Mouse (Mus musculus): ENCODE measurements around the gene Cyp2d22. TPM values are rescaled to one million over a fixed set of nuclear protein-coding genes. Genes with fewer than 3 reads are reported as not detected.

The Cyp2d22 gene
- total and polyA plus RNA-seq, 3 experiments, result 0.11 TPM; not detected in 2

DNA sequence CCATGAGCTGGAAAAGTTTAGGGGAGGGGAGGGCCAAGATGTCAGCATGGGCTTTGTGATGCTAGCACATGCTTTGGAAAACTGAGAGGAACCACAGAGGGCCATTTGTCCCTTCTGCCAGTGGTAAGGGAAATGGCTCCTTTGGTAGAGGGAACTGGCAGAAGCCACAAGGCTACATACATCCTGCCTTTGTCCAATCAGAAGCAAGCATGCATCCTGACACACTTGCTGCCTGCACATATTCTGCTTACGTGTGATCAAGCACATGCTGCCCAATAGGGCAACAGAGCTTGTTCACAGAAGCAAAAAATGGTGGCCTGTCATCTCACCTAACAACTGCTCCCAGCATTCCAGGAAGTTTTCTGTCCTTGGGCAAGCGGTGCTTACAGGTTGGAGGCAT lies 54.7 kb downstream of the Cyp2d22 start:
- ATAC-seq (ENCODE audit: extremely low read depth, insufficient number of reproducible peaks, low FRiP score, poor library complexity, severe bottlenecking) (no peak), DNase-seq (ENCODE audit: low spot score) (no peak)
- H3K4me1 ChIP-seq (ENCODE audit: insufficient read depth, low read depth, low read length), result peaks cover 16% of the 10 kb centered on the region; the same call in 1 of the 2 replicates
- peaks cover 3% of the 10 kb centered on the region; the same call in 1 of the 2 replicates for H3K9me3 ChIP-seq (replicated peaks)
- TF ChIP-seq POLR2AphosphoS5 (IDR thresholded peaks at IDR 0.05; ENCODE audit: insufficient replicate concordance, low read depth, low read length), result no peak
- TF ChIP-seq CTCF (IDR thresholded peaks at IDR 0.05; ENCODE audit: low read depth, low read length), result no peak
- TF ChIP-seq GATA2 (IDR thresholded peaks at IDR 0.05; ENCODE audit: borderline replicate concordance, low read depth, low read length), result no peak
- TF ChIP-seq GATA1 (IDR thresholded peaks at IDR 0.05; ENCODE audit: borderline replicate concordance, low read length), result no peak
- H3K27me3 ChIP-seq (ENCODE audit: insufficient read depth, low read length), result peaks cover 16% of the 10 kb centered on the region
- peaks cover 21% of the 10 kb centered on the region for H3K36me3 ChIP-seq (replicated peaks)
- H3K4me3 ChIP-seq (ENCODE audit: low read depth, low read length), result no peak overlapping the region

GRCm38 (mm10) chr15:82322195-82322594 lies 57.9 kb downstream of the Cyp2d22 start:
- H3K36me3 ChIP-seq (replicated peaks), result no peaks in the 10 kb centered on the region
- no peak for TF ChIP-seq TAL1 (conservative IDR thresholded peaks at IDR 0.05; ENCODE audit: low read depth, low read length)
- no peak for TF ChIP-seq CTCF (IDR thresholded peaks at IDR 0.05; ENCODE audit: low read depth, low read length)
- TF ChIP-seq GATA2 (IDR thresholded peaks at IDR 0.05; ENCODE audit: borderline replicate concordance, low read depth, low read length), result no peak
- TF ChIP-seq GATA1 (IDR thresholded peaks at IDR 0.05; ENCODE audit: borderline replicate concordance, low read length), result no peak
- TF ChIP-seq POLR2AphosphoS5 (IDR thresholded peaks at IDR 0.05; ENCODE audit: insufficient replicate concordance, low read depth, low read length), result no peak
- H3K27me3 ChIP-seq (ENCODE audit: insufficient read depth, low read length), result peaks cover 16% of the 10 kb centered on the region
- H3K4me1 ChIP-seq (ENCODE audit: insufficient read depth, low read depth, low read length), result peaks cover 15% of the 10 kb centered on the region
- no peak for DNase-seq (ENCODE audit: low spot score)
- H3K4me3 ChIP-seq (ENCODE audit: low read depth, low read length), result no peak overlapping the region
- H3K9me3 ChIP-seq (replicated peaks), result peaks cover 3% of the 10 kb centered on the region; the same call in 1 of the 2 replicates
- no peak for ATAC-seq (ENCODE audit: extremely low read depth, insufficient number of reproducible peaks, low FRiP score, poor library complexity, severe bottlenecking)

Other genes with a start within 250 kb of the Cyp2d22 start
- gene Srebf2, start 233.1 kb downstream of the Cyp2d22 start, total RNA-seq (2014; fragmentation: Nextera tagmentation), result 97.6 and 164 TPM in 2 replicates
- 42.5 and 48.5 TPM in 2 replicates for gene Srebf2, start 233.1 kb downstream of the Cyp2d22 start, total RNA-seq (2017)
- gene Srebf2, start 233.1 kb downstream of the Cyp2d22 start, polyA plus RNA-seq (2012), result 440 and 648 TPM in 2 replicates
- gene Shisa8, start 167.4 kb downstream of the Cyp2d22 start, total RNA-seq (2014; fragmentation: Nextera tagmentation), result not detected in 2 replicates
- 0.05 TPM in 1 of 2 replicates, not detected in the other for gene Shisa8, start 167.4 kb downstream of the Cyp2d22 start, total RNA-seq (2017)
- gene Shisa8, start 167.4 kb downstream of the Cyp2d22 start, polyA plus RNA-seq (2012), result not detected in 2 replicates
- 1.6 and 2.4 TPM in 2 replicates for gene Tnfrsf13c, start 155.9 kb downstream of the Cyp2d22 start, total RNA-seq (2014; fragmentation: Nextera tagmentation)
- 0.71 and 1.2 TPM in 2 replicates for gene Tnfrsf13c, start 155.9 kb downstream of the Cyp2d22 start, total RNA-seq (2017)
- gene Tnfrsf13c, start 155.9 kb downstream of the Cyp2d22 start, polyA plus RNA-seq (2012), result 0.18 and 0.65 TPM in 2 replicates
- gene Cenpm, start 135.5 kb downstream of the Cyp2d22 start, total RNA-seq (2014; fragmentation: Nextera tagmentation), result 70.7 and 84.1 TPM in 2 replicates
- 13.7 and 15.7 TPM in 2 replicates for gene Cenpm, start 135.5 kb downstream of the Cyp2d22 start, total RNA-seq (2017)
- 103 and 105 TPM in 2 replicates for gene Cenpm, start 135.5 kb downstream of the Cyp2d22 start, polyA plus RNA-seq (2012)
- not detected in 2 replicates for gene 1500009C09Rik, start 127.9 kb downstream of the Cyp2d22 start, total RNA-seq (2014; fragmentation: Nextera tagmentation)
- not detected in 2 replicates for gene 1500009C09Rik, start 127.9 kb downstream of the Cyp2d22 start, total RNA-seq (2017)
- not detected in 2 replicates for gene 1500009C09Rik, start 127.9 kb downstream of the Cyp2d22 start, polyA plus RNA-seq (2012)
- not detected in 2 replicates for gene Sept3, start 105.4 kb downstream of the Cyp2d22 start, total RNA-seq (2014; fragmentation: Nextera tagmentation)
- 0.05 and 0.12 TPM in 2 replicates for gene Sept3, start 105.4 kb downstream of the Cyp2d22 start, total RNA-seq (2017)
- not detected in 2 replicates for gene Sept3, start 105.4 kb downstream of the Cyp2d22 start, polyA plus RNA-seq (2012)
- not detected in 2 replicates for gene Wbp2nl, start 81.3 kb downstream of the Cyp2d22 start, total RNA-seq (2014; fragmentation: Nextera tagmentation)
- 0.11 TPM in 1 of 2 replicates, not detected in the other for gene Wbp2nl, start 81.3 kb downstream of the Cyp2d22 start, total RNA-seq (2017)
- gene Wbp2nl, start 81.3 kb downstream of the Cyp2d22 start, polyA plus RNA-seq (2012), result not detected in 2 replicates
- gene Naga, start 41.3 kb downstream of the Cyp2d22 start, total RNA-seq (2014; fragmentation: Nextera tagmentation), result 190 and 198 TPM in 2 replicates
- 200 and 229 TPM in 2 replicates for gene Naga, start 41.3 kb downstream of the Cyp2d22 start, total RNA-seq (2017)
- 274 and 333 TPM in 2 replicates for gene Naga, start 41.3 kb downstream of the Cyp2d22 start, polyA plus RNA-seq (2012)
- gene Pheta2, start 41.3 kb downstream of the Cyp2d22 start, total RNA-seq (2014; fragmentation: Nextera tagmentation), result 50.8 and 67.8 TPM in 2 replicates
- 37.9 and 42.2 TPM in 2 replicates for gene Pheta2, start 41.3 kb downstream of the Cyp2d22 start, total RNA-seq (2017)
- 12.5 and 18.8 TPM in 2 replicates for gene Pheta2, start 41.3 kb downstream of the Cyp2d22 start, polyA plus RNA-seq (2012)
- gene Smdt1, start 41.3 kb downstream of the Cyp2d22 start, total RNA-seq (2014; fragmentation: Nextera tagmentation), result 68.2 and 118 TPM in 2 replicates
- gene Smdt1, start 41.3 kb downstream of the Cyp2d22 start, total RNA-seq (2017), result 115 and 129 TPM in 2 replicates
- 116 and 137 TPM in 2 replicates for gene Smdt1, start 41.3 kb downstream of the Cyp2d22 start, polyA plus RNA-seq (2012)
- gene Ndufa6, start 25.9 kb downstream of the Cyp2d22 start, total RNA-seq (2014; fragmentation: Nextera tagmentation), result 117 and 124 TPM in 2 replicates
- 344 and 364 TPM in 2 replicates for gene Ndufa6, start 25.9 kb downstream of the Cyp2d22 start, total RNA-seq (2017)
- 215 and 331 TPM in 2 replicates for gene Ndufa6, start 25.9 kb downstream of the Cyp2d22 start, polyA plus RNA-seq (2012)
- not detected in 2 replicates for gene Cyp2d11, start 13.8 kb upstream of the Cyp2d22 start, total RNA-seq (2014; fragmentation: Nextera tagmentation)
- not detected in 2 replicates for gene Cyp2d11, start 13.8 kb upstream of the Cyp2d22 start, total RNA-seq (2017)
- gene Cyp2d11, start 13.8 kb upstream of the Cyp2d22 start, polyA plus RNA-seq (2012), result not detected in 2 replicates
- gene Cyp2d10, start 26.9 kb upstream of the Cyp2d22 start, total RNA-seq (2014; fragmentation: Nextera tagmentation), result not detected in 2 replicates
- 0.05 TPM in 1 of 2 replicates, not detected in the other for gene Cyp2d10, start 26.9 kb upstream of the Cyp2d22 start, total RNA-seq (2017)
- gene Cyp2d10, start 26.9 kb upstream of the Cyp2d22 start, polyA plus RNA-seq (2012), result not detected in 2 replicates
- gene Cyp2d9, start 53.2 kb upstream of the Cyp2d22 start, total RNA-seq (2014; fragmentation: Nextera tagmentation), result not detected in 2 replicates
- 0.44 and 0.70 TPM in 2 replicates for gene Cyp2d9, start 53.2 kb upstream of the Cyp2d22 start, total RNA-seq (2017)
- gene Cyp2d9, start 53.2 kb upstream of the Cyp2d22 start, polyA plus RNA-seq (2012), result not detected in 2 replicates
- not detected in 2 replicates for gene Cyp2d12, start 174.8 kb upstream of the Cyp2d22 start, total RNA-seq (2014; fragmentation: Nextera tagmentation)
- gene Cyp2d12, start 174.8 kb upstream of the Cyp2d22 start, total RNA-seq (2017), result 0.11 TPM in 1 of 2 replicates, not detected in the other
- gene Cyp2d12, start 174.8 kb upstream of the Cyp2d22 start, polyA plus RNA-seq (2012), result not detected in 2 replicates
- gene Cyp2d34, start 240.7 kb upstream of the Cyp2d22 start, total RNA-seq (2014; fragmentation: Nextera tagmentation), result not detected in 2 replicates
- gene Cyp2d34, start 240.7 kb upstream of the Cyp2d22 start, total RNA-seq (2017), result 0.06 and 0.11 TPM in 2 replicates
- gene Cyp2d34, start 240.7 kb upstream of the Cyp2d22 start, polyA plus RNA-seq (2012), result not detected in 2 replicates

All from G1E (cell line).